Mouse (Mus musculus) heart, postnatal 25 days (tissue): ENCODE measurements around the gene H2-Eb2. TPM values are rescaled to one million over a fixed set of nuclear protein-coding genes. Genes with fewer than 3 reads are reported as not detected.
"Not testable (repeated sequence)": the region's sequence is repeated elsewhere in the genome, so short reads cannot be mapped to it uniquely, and the experiment has no call there.

Source experiments
- DNase-seq: peaks from one replicate; pipeline ENCODE4 v3.0.0; 2022; ENCODE audit warnings: low spot score
- intact Hi-C: fragments of 180-260 bp; cut with DNase I; formaldehyde crosslinking; loops from one replicate; pipeline ENCODE4 v1.15.1; 2025
- total RNA-seq, 2 experiments: library from RNA; stranded (reverse); gene quantifications; 2 replicates each; pipeline ENCODE4 v1.2.3; 2021

H2-Eb2 gene
- total RNA-seq, 2 experiments from 2014 or later = not detected

DNA sequence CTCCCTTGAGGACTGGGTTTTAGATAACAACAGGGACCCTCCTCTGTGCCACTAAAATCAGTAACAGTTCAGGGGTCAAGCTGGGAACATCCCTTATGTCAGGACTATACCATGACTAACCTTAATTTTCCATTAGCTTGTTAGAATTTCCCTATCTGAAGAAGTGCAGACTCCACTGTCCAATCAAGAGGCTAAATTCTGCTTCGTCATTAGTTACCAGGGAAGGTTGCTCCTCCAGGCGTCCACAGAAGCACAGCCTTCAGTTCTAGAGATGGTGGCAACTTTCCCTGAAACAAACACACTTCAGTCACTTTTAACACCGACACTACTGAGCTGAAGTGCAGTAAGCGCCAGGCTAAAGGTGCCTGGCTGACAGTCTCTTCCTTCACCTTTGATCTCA is 20.7 kb upstream of the H2-Eb2 start:
- intact Hi-C loops = loop anchor here (5.0 kb wide), 1 partner anchor 42 kb away; no protein-coding TSS in a partner anchor
- no peak for DNase-seq

DNA sequence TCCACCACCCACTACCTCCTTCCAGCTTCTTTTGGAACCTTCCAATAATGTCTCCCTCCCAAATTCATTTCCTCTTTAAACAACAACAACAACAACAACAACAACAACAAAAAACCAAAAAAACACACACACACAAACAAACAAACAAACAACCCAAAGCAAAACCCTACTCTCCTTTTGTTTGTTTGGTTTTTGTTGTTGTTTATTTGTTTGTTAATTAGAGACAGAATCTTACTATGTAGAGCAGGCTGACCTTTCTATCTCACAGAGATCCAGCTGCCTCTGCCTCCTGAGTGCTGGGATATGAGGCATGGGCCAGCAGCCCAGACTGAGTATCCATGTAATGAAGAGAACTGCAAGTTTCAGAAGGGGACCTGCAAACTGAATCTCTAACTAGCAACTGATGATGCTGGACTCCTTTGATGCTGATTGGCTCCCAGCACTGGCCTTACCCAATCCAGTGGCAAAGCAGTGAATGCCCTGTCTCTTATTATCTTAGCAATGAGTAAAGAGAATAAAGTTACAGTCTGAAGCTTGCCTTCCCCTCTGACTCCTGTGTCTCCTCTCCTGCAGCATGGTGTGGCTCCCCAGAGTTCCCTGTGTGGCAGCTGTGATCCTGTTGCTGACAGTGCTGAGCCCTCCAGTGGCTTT is 20.0 kb upstream of the H2-Eb2 start, which contains the start of gene H2-Eb1:
Gene H2-Eb1 (plus strand): TSS at position 488 of the 651 bp plus-strand sequence.
- intact Hi-C loops = loop anchor here (5.0 kb wide), 1 partner anchor 43 kb away; no protein-coding TSS in a partner anchor
- peak; percentile 64 for DNase-seq

GRCm38 (mm10) chr17:34306407-34306806 is 19.1 kb upstream of the H2-Eb2 start:
- intact Hi-C loops = loop anchor here (5.0 kb wide), 1 partner anchor 44 kb away; no protein-coding TSS in a partner anchor
- DNase-seq = no peak

GRCm38 (mm10) chr17:34307216-34307615 is 18.2 kb upstream of the H2-Eb2 start:
- no peak for DNase-seq
- intact Hi-C loops = loop anchor here (5.0 kb wide), 1 partner anchor 45 kb away; no protein-coding TSS in a partner anchor

DNA sequence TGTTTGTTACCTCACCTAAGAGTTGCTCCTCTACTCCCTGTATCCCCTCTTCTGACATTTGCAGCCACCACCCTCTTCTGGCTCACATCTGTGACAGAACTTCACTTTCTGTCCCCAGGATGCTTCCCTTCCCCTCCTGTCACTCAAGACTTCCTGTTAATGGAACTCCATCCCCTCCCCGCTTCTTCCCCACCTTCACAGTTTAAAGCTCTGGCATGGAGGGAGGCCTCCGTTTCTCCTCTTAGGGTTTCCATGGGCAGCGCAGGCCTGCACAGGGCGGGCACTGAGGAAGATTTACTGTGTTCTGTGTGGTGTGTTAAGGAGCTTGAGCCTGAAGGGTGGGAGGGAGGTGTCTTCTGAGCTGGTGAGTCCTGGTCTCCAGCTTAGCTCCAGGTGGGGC is 17.3 kb upstream of the H2-Eb2 start:
- intact Hi-C loops = loop anchor here (5.0 kb wide), 1 partner anchor 46 kb away; no protein-coding TSS in a partner anchor
- no peak for DNase-seq

DNA sequence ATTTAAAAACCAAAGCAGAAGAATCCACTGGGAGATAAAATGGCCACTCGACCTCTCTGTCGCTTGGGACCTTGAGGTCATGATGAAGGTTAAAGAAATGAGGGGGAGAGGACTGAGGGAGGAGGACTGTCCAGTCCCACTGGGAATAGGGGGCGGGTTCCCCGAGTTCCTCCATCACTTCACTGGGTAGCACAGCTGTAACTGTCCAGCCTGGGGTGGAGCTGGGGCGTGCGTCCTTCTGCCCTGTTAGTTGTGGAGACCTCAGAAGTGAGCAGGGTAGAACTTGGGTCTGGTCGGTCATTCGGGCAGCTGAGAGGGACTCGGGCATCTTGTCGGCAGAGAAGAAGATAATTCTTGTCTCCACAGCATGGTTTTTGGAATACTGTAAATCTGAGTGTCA is 16.2 kb upstream of the H2-Eb2 start:
- no peak for DNase-seq
- intact Hi-C loops = loop anchor here (5.0 kb wide), 1 partner anchor 47 kb away; no protein-coding TSS in a partner anchor

- intact Hi-C loops = loop anchor here (5.0 kb wide), 1 partner anchor 48 kb away; no protein-coding TSS in a partner anchor
- peak; percentile 35 for DNase-seq
Observed at GRCm38 (mm10) chr17:34309683-34310385, 15.6 kb upstream of the H2-Eb2 start.

DNA sequence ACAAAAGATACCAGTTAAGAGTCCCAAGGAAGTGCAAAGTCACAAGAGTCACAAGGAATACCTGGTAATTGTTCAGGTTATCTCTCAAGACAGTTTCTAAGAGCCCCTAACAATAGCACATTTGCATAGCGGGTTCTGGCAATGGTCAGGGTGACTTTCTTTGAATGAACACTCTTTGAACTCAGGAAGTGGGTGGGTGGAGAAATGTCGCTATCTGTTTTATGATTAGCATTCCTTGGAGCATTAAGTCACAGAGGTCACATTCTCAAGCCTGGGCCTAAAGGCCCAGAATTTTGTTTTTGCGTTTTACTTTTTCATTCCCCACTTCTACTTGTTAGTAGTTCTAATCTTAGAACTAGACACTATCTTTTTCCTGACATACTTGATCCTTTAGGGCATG is 14.9 kb upstream of the H2-Eb2 start:
- DNase-seq, intact Hi-C loops: not testable (repeated sequence)

- intact Hi-C loops = loop anchor here (2.0 kb wide), 1 partner anchor 61 kb away; no protein-coding TSS in a partner anchor
- no peak for DNase-seq
Observed at GRCm38 (mm10) chr17:34312185-34312584, 13.3 kb upstream of the H2-Eb2 start.

DNA sequence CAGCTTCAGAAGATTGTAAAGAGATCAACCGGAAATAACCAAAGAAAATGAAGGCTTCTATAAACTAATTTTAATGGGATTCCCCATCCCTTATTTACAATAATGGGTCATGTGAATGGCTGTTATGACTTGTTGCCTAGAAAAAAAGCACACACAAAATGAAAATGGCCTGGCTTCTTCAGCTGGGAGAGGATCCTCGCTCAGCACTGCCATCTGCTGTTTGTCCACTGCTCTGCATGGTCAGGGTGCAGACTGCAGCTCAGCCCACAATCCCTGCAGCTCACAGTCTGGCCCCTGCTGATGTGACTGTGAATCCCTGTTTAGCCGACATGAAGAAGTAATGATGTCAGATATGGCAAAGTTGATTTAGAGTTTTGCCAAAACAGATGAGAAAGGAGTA is 12.1 kb upstream of the H2-Eb2 start:
- intact Hi-C loops = loop anchor here (2.0 kb wide), 1 partner anchor 63 kb away; no protein-coding TSS in a partner anchor
- DNase-seq = peak; percentile 28

DNA sequence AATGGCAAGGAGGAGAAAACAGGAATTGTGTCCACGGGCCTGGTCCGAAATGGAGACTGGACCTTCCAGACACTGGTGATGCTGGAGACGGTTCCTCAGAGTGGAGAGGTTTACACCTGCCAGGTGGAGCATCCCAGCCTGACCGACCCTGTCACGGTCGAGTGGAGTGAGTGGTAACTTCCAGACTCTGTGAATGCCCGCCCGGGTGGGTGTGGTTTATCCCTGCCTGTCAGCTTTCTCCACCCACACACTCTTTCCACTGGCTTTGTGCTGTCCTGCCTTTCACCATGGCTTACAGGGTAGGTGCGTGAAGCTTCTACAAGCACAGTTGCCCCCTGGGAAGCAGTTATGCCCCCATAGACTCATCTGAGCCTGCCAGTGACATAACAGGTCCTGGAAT is 11.2 kb upstream of the H2-Eb2 start:
- intact Hi-C loops = no loop called here
- no peak for DNase-seq

DNA sequence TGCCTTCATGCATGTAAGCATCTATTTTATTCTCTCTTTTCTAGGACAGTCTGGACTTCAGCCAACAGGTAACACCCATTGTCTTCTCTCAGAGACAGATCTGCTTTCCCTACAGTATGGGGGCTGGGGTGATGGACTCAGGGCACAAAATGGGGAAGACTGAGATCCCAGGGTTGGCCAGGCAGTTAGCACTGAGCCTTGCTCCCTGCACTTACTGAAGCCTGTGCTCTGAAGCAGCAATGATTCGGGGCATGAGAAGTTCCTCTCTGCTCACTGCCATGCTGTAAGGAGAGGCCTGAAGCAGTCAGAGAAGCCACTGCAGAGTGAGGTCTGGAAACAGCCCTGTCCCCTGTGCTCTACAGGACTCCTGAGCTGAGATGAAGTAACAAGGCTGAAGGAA is 10.0 kb upstream of the H2-Eb2 start:
- intact Hi-C loops = no loop called here
- DNase-seq = no peak

DNA sequence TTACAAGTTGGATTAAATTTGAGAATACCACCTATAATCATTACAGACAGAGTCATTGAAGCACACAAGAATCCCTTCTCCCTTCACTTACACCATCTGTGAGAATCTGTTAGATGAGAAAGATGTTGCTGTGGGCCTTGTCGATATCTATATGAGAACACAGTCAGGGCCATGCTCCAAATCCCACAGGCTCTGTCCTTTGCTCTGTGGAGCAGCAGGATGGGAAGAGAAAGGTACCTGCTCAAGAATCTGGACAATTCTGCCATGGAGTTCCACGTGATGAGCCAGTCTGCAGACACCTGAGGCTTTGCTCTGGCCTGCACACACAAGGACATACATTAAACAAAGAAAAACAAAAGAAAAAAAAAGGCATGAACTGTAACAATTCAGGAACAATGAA is 8.8 kb upstream of the H2-Eb2 start:
- no peak for DNase-seq
- intact Hi-C loops = no loop called here

GRCm38 (mm10) chr17:34317275-34317674 is 8.2 kb upstream of the H2-Eb2 start:
- DNase-seq = no peak
- intact Hi-C loops = no loop called here

DNA sequence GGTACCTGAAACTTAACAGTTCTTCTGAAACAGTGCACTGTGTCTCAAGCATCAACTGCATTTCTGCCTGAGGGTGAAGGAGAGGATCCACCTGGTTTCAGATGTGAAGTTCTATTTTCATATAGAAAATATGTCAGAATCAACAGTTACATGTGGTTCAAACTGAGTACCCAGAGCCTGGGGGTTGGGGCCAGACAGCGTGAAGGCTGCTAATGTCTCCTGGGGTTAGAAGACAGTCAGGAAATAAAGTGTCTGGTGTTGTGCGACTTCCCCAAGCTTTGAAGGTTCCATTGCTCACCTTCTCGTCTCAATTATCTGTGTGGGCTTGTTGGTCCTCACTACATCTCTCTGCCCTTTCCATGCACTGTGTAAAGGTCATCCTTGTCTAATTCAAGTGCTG is 908 bp downstream of the H2-Eb2 start:
- intact Hi-C loops = no loop called here
- no peak for DNase-seq

DNA sequence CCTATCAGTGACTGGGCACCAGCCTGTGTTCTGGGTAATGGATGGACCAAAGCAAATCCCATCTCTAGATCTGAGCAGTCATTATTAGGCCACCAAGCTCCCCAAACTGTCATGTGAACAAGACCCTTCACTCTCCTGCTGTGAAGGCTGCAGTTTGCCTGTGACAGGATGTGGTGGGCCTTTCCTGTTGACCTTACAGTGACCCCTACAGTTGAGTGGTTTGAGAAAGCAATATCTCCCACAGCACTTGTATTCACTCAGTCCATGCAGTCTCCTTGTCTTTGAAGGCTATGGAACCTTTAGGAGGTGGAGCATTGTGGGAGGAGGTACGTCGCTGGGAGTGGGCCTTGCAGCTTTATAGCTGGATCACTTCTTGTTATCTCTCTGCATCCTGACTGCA is 4.3 kb downstream of the H2-Eb2 start:
- DNase-seq = no peak
- intact Hi-C loops = no loop called here

DNA sequence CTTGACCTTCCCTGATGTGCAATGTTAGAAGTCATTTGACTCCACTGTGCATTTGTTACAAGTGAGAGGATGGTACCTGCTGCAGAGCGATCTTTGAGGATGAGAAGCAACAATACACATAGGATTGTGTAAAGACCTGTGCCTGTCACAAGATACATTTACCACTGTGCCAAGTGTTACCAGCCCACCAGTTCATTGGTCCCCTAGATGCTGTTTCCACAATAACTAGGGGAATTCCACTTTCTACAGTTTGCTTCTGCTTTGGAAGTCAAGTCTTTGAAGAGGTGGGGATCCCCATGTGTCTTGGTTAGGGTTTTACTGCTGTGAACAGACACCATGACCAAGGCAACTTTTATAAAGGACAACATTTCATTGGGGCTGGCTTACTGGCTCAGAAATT is 5.7 kb downstream of the H2-Eb2 start:
- DNase-seq = no peak
- intact Hi-C loops = no loop called here

DNA sequence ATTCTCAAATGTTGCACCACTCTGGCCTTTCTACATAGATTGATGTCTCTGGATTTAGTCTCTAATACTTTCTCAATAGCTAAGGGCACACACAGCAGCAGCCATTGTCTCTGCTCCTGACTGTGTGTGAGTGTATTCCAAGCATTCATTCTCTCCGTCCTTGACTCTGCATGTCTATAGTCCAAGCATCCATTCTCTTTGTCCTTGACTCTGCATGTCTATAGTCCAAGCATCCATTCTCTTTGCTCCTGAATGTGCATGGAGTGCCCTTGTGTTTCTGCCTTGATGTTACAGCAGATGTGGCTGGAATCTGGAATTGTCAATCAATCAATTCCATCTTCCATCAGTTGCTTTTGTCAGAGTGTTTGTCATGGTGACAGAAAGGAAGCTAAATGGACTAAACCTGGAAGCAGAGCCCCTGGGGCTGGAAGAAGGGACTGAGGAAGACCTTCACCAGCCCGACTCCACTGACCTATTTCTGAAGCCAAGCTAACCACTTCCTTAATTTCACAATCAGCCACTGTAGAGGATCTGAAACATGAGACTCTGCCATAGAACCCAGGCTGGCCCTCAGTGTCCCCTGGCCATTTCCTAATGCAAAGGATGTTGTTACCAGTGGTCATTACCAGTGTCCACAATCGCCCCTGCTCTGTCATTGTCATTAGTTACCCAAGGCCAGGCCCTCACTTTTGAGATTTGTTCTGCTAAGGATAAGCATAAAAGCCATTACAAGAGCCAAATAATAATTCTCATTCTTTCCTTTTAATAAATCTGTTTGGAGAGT is 15.3 kb downstream of the H2-Eb2 start:
- DNase-seq = no peak
- intact Hi-C loops = no loop called here

DNA sequence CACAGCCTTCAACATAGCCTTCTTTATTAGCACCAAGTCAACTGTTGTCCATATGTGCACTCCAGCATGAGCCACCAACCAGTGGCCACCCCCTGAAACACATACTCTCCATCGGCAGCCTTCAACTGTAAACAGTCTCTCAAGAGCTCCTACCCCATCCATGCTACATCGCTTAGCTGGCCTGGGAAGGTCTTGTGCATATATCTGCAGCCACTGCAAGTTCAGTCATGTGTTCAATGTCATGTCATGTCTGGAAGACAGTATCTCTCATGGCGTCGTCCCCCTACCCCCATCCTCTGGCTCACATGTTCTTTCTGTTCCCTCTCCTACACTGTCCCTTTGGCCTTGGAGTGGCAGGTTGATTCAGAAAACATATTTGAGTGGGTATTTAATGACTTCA is 19.4 kb downstream of the H2-Eb2 start:
- no peak for DNase-seq
- intact Hi-C loops = no loop called here

DNA sequence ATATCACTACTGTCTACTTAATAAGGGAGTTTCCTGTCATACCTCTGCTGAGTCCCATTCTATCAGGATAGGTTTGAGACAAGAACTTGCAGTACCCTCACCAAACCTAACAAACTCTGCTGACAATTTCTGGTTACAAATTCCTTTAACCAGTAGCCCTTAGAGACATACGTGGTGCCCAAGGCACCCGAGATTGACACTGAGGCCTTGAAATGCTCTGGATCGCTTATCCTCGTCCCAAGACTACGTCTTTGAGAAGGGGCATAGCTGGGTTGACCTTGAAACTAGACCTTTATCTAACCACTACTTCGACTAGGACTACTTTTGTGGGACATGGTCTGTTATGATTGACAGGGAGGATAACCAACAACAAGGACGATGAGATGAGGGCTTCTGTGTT is 20.0 kb downstream of the H2-Eb2 start:
- intact Hi-C loops = no loop called here
- DNase-seq = no peak
